Mouse (Mus musculus): Measurements from ENCODE around the gene Olfr933.

Gene Olfr933

GRCm38 (mm10) chr9:38972013-38972412 lies at the start of gene Olfr933:
TSS of gene Olfr933 (plus strand) at chr9:38972313.
- DNase-seq: no peak

- no peak for DNase-seq
Measured at GRCm38 (mm10) chr9:38929509-38929908, 42.6 kb upstream of the Olfr933 start, which contains the start of gene Olfr930. TSS of gene Olfr930 (plus strand) at chr9:38929809.

DNA sequence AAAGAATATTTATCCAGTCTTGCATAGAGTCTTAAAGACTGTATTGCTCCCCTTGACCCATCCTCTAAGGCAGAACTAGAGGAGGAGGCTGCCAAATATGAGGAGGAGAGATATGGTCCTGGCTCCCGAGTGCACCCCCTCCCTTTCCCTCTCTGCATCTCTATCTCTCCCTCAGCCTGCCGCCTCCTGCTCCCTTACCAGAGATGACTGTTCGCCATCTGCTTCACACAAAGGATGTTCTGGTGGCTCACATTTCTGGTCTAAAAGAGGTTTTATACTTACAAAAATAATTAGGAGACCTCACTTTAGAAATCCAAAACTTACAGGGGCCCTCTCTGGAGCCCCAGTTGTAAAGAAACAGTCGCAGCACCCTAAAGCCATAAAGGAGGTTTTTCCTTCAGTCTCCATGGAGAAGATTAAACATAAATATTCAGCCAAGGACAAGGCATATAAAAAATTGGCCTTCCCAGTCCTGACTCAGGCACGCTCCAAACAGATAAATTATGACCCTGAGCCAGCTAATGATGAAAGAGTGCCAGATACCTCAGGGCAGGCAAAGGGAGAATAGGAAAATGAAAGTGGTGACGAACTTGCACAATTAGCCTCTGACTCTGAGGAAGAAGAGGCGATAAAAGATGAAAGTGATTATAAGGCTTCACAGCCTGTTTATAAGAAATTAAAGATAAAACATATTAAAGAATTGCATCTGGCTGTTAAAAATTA lies 18.6 kb upstream of the Olfr933 start:
- DNase-seq: no peak

- DNase-seq: no peak
Measured at GRCm38 (mm10) chr9:38954124-38954416, 18.0 kb upstream of the Olfr933 start.

- DNase-seq: no peak
Measured at GRCm38 (mm10) chr9:38988215-38988614, 16.1 kb downstream of the Olfr933 start, which contains the start of gene Olfr934. TSS of gene Olfr934 (minus strand) at chr9:38988315.

DNA sequence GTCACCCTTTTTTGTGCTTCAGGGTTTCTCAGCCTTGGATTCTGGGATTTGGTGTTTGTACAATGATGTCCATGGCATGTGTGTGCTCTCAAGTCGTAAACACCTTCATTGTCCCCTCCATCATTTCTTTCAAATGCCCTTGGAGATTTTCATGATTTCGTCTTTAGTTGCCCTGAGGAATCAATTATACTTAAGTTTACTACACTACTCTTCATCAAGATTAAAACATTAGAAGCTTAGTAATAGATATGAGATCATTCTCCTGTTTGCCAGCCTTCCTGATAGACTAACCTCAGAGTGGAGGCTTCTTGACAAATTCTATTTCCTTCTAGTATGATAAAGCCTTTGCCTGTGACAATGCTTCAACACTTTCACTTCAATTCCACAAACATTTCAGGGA lies 27.5 kb downstream of the Olfr933 start, which contains the start of gene Olfr935:
TSS of gene Olfr935 (minus strand) at position 101 of the 400 bp plus-strand sequence.
- DNase-seq: no peak

- no peak for DNase-seq
Measured at GRCm38 (mm10) chr9:39023277-39023676, 51.2 kb downstream of the Olfr933 start, which contains the start of gene Olfr146. TSS of gene Olfr146 (minus strand) at chr9:39023377.
